Mouse (Mus musculus): ENCODE measurements at regions not wholly inside any gene's neighbourhood (a gene's known extent, or its start where the extent isn't known, plus 50 kb on each side); places are given as distances from the start of the nearest gene placed in this dataset.

DNA sequence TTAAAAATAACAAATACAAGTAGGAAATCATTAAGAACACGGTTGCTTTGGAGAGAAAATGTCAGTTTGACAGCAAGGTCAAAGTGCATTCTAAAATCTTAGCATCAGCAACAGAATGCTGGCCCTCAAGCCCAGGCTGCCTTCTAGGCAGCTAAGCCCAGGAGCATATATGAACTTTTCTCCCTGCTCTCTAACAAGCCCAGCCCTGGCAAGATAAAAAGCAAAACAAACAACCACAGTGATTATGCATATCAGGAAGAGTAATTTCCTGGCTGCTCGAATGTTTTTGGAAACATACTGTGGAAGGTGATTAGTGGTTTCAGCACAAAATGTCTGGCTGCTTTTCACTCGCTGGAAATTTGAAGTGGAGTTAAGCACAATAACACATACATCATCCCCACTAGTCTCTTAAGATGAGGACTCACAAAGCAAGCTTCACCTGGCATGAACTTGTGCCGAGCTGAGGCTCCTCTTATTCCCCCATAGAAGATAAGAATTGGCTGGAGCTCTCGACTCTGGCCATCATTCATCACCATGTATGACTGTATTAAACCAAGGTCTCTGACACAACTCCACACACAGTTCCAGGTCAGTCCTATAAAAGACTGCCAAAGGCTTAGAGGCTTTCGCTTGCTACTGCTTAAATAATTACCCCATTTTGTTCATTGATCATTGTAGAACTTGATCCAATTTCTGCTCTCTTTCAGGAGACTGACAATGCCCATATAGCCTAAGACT lies 574.0 kb downstream of the Rps29 start:
- Histone ChIP-seq H3K4me1 (replicated peaks; ENCODE audit: control insufficient read depth, insufficient read depth, low read length) (peaks cover 1% of the 10 kb centered on the region; the same call in 1 of the 2 replicates), H3K4me2 (ENCODE audit: low read depth, low read length, severe bottlenecking) (no peak overlapping the region), H3K9ac (ENCODE audit: low read length) (no peak overlapping the region), H3K27me3 (ENCODE audit: control insufficient read depth, insufficient read depth, low read length) (no peaks in the 10 kb centered on the region), H3K9me3 (ENCODE audit: control insufficient read depth, low read length) (no peaks in the 10 kb centered on the region), H3K27ac (ENCODE audit: low read depth, low read length) (no peak overlapping the region), H3K36me3 (ENCODE audit: control insufficient read depth, insufficient read depth, low read length) (no peaks in the 10 kb centered on the region), H3K4me3 (ENCODE audit: low read depth, low read length) (no peak overlapping the region)
- peak; percentile 80 for ATAC-seq (replicated peaks; ENCODE audit: low FRiP score)
- DNase-seq (ENCODE audit: low spot score), result no peak
- 31% methylated on average over 6 of the region's 6 CpGs for WGBS

DNA sequence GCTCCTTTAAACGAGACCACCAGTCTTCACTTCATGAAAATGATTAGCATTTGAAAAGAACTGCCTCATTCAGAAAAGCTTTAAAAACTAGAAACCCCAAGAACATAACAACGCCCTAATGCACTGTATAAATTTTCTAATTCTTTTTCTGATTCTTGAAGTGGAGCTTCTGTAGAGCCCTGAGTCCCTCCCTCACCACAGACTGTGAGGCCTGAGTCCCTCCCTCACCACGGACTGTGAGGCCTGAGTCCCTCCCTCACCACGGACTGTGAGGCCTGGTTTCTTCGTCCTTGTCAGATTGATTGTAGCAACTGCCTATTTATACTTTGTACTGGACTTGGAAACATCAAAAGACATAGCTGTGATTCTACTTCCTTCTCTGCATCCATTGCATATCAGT lies 579.1 kb downstream of the Rps29 start:
- 19% methylated on average over 5 of the region's 5 CpGs for WGBS
- DNase-seq (ENCODE audit: low spot score) (no peak), ATAC-seq (replicated peaks; ENCODE audit: low FRiP score) (peak; percentile 85)
- Histone ChIP-seq H3K4me1 (replicated peaks; ENCODE audit: control insufficient read depth, insufficient read depth, low read length) (peaks cover 2% of the 10 kb centered on the region; the same call in 1 of the 2 replicates), H3K9ac (ENCODE audit: low read length) (no peak overlapping the region), H3K36me3 (ENCODE audit: control insufficient read depth, insufficient read depth, low read length) (no peaks in the 10 kb centered on the region), H3K4me3 (ENCODE audit: low read depth, low read length) (no peak overlapping the region), H3K27me3 (ENCODE audit: control insufficient read depth, insufficient read depth, low read length) (no peaks in the 10 kb centered on the region), H3K27ac (ENCODE audit: low read depth, low read length) (no peak overlapping the region), H3K4me2 (ENCODE audit: low read depth, low read length, severe bottlenecking) (no peak overlapping the region), H3K9me3 (ENCODE audit: control insufficient read depth, low read length) (no peaks in the 10 kb centered on the region)

DNA sequence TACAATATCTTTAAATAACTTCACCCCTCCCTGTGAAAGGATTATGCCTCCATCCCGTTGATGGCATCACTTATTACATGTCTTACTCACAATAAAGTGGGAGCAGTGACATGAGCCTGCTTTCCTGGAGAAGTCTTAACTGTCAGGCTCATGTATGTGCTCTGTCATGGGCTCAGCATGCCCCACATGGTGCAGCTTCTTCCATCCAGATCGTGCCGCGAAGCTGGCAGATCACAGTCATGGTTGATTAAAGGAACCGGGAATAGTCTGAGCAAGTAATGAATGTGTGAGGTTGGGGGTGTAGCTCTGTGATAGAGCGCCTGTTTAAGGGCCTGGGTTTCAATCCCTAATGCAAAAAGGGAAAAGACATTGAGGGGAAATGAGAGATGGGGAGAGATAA lies 581.5 kb downstream of the Rps29 start:
- Histone ChIP-seq H3K4me1 (replicated peaks; ENCODE audit: control insufficient read depth, insufficient read depth, low read length) (0 out of 2 replicates have a peak, but pooled peaks cover 2% of the 10 kb centered on the region), H3K4me3 (ENCODE audit: low read depth, low read length) (no peak overlapping the region), H3K27me3 (ENCODE audit: control insufficient read depth, insufficient read depth, low read length) (no peaks in the 10 kb centered on the region), H3K9ac (ENCODE audit: low read length) (no peak overlapping the region), H3K36me3 (ENCODE audit: control insufficient read depth, insufficient read depth, low read length) (no peaks in the 10 kb centered on the region), H3K9me3 (ENCODE audit: control insufficient read depth, low read length) (no peaks in the 10 kb centered on the region), H3K4me2 (ENCODE audit: low read depth, low read length, severe bottlenecking) (no peak overlapping the region), H3K27ac (ENCODE audit: low read depth, low read length) (no peak overlapping the region)
- WGBS, result 78% methylated on average over 6 of the region's 6 CpGs
- DNase-seq (ENCODE audit: low spot score) (no peak), ATAC-seq (replicated peaks; ENCODE audit: low FRiP score) (no peak)

GRCm38 (mm10) chr12:68576855-68577254 lies 582.1 kb downstream of the Rps29 start:
- DNase-seq (ENCODE audit: low spot score), result no peak
- Histone ChIP-seq H3K4me2 (ENCODE audit: low read depth, low read length, severe bottlenecking) (no peak overlapping the region), H3K4me3 (ENCODE audit: low read depth, low read length) (no peak overlapping the region), H3K9ac (ENCODE audit: low read length) (no peak overlapping the region), H3K27me3 (ENCODE audit: control insufficient read depth, insufficient read depth, low read length) (no peaks in the 10 kb centered on the region), H3K27ac (ENCODE audit: low read depth, low read length) (no peak overlapping the region), H3K4me1 (replicated peaks; ENCODE audit: control insufficient read depth, insufficient read depth, low read length) (0 out of 2 replicates have a peak, but pooled peaks cover 2% of the 10 kb centered on the region), H3K9me3 (ENCODE audit: control insufficient read depth, low read length) (no peaks in the 10 kb centered on the region), H3K36me3 (ENCODE audit: control insufficient read depth, insufficient read depth, low read length) (no peaks in the 10 kb centered on the region)
- 76% methylated on average over 7 of the region's 7 CpGs for WGBS
- no peak for ATAC-seq (replicated peaks; ENCODE audit: low FRiP score)

- H3K4me2 ChIP-seq (ENCODE audit: low read depth, low read length, severe bottlenecking), result no peak overlapping the region
- H3K9me3 ChIP-seq (ENCODE audit: control insufficient read depth, low read length), result no peaks in the 10 kb centered on the region
- no peaks in the 10 kb centered on the region for H3K36me3 ChIP-seq (ENCODE audit: control insufficient read depth, insufficient read depth, low read length)
- H3K4me1 ChIP-seq (replicated peaks; ENCODE audit: control insufficient read depth, insufficient read depth, low read length), result no peaks in the 10 kb centered on the region
- no peak overlapping the region for H3K4me3 ChIP-seq (ENCODE audit: low read depth, low read length)
- ATAC-seq (replicated peaks; ENCODE audit: low FRiP score), result peak; percentile 58
- WGBS, result 50% methylated on average over 7 of the region's 7 CpGs
- no peak overlapping the region for H3K9ac ChIP-seq (ENCODE audit: low read length)
- no peak for DNase-seq (ENCODE audit: low spot score)
- H3K27ac ChIP-seq (ENCODE audit: low read depth, low read length), result no peak overlapping the region
- H3K27me3 ChIP-seq (ENCODE audit: control insufficient read depth, insufficient read depth, low read length), result no peaks in the 10 kb centered on the region
Observed at GRCm38 (mm10) chr12:68554943-68555627, 603.9 kb downstream of the Rps29 start.

DNA sequence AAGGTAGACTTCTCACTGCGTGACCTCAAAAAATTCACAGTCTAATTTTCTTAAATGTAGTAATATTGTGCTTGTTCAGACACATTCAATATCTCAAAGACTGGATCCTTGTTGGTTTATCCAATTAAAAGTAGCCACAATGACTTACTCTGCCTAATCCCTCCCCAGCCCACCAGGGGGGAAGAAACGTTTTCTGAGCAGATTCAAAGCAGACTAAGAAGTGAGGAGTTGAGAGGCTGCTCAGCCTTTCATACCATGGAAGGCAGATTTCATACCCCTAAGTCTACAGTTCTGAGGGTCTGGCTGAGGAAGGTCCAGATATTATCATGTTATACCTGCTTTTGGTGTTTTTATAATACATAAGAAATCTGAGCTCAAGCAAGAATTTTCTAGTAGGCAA lies 604.7 kb downstream of the Rps29 start:
- no peak overlapping the region for H3K9ac ChIP-seq (ENCODE audit: low read length)
- ATAC-seq (replicated peaks; ENCODE audit: low FRiP score) (peak; percentile 70; the same call in 1 of the 2 replicates), DNase-seq (ENCODE audit: low spot score) (peak; percentile 52)
- H3K4me3 ChIP-seq (ENCODE audit: low read depth, low read length), result no peak overlapping the region
- WGBS, result 18% methylated on average over 2 of the region's 2 CpGs
- no peaks in the 10 kb centered on the region for H3K4me1 ChIP-seq (replicated peaks; ENCODE audit: control insufficient read depth, insufficient read depth, low read length)
- H3K27ac ChIP-seq (ENCODE audit: low read depth, low read length), result no peak overlapping the region
- H3K36me3 ChIP-seq (ENCODE audit: control insufficient read depth, insufficient read depth, low read length), result no peaks in the 10 kb centered on the region
- H3K9me3 ChIP-seq (ENCODE audit: control insufficient read depth, low read length), result no peaks in the 10 kb centered on the region
- H3K27me3 ChIP-seq (ENCODE audit: control insufficient read depth, insufficient read depth, low read length), result no peaks in the 10 kb centered on the region
- no peak overlapping the region for H3K4me2 ChIP-seq (ENCODE audit: low read depth, low read length, severe bottlenecking)

GRCm38 (mm10) chr12:68541811-68542210 lies 617.2 kb downstream of the Rps29 start:
- WGBS, result 51% methylated on average over 3 of the region's 3 CpGs
- Histone ChIP-seq H3K9ac (ENCODE audit: low read length) (no peak overlapping the region), H3K27ac (ENCODE audit: low read depth, low read length) (no peak overlapping the region), H3K9me3 (ENCODE audit: control insufficient read depth, low read length) (no peaks in the 10 kb centered on the region), H3K4me1 (replicated peaks; ENCODE audit: control insufficient read depth, insufficient read depth, low read length) (no peaks in the 10 kb centered on the region), H3K4me3 (ENCODE audit: low read depth, low read length) (no peak overlapping the region), H3K27me3 (ENCODE audit: control insufficient read depth, insufficient read depth, low read length) (no peaks in the 10 kb centered on the region), H3K36me3 (ENCODE audit: control insufficient read depth, insufficient read depth, low read length) (no peaks in the 10 kb centered on the region), H3K4me2 (ENCODE audit: low read depth, low read length, severe bottlenecking) (no peak overlapping the region)
- ATAC-seq (replicated peaks; ENCODE audit: low FRiP score) (no peak), DNase-seq (ENCODE audit: low spot score) (no peak)

- no peaks in the 10 kb centered on the region for H3K27me3 ChIP-seq (ENCODE audit: control insufficient read depth, insufficient read depth, low read length)
- no peak overlapping the region for H3K4me2 ChIP-seq (ENCODE audit: low read depth, low read length, severe bottlenecking)
- no peaks in the 10 kb centered on the region for H3K9me3 ChIP-seq (ENCODE audit: control insufficient read depth, low read length)
- ATAC-seq (replicated peaks; ENCODE audit: low FRiP score) (no peak), DNase-seq (ENCODE audit: low spot score) (peak; percentile 61)
- H3K4me3 ChIP-seq (ENCODE audit: low read depth, low read length), result no peak overlapping the region
- no peak overlapping the region for H3K27ac ChIP-seq (ENCODE audit: low read depth, low read length)
- no peaks in the 10 kb centered on the region for H3K36me3 ChIP-seq (ENCODE audit: control insufficient read depth, insufficient read depth, low read length)
- H3K4me1 ChIP-seq (replicated peaks; ENCODE audit: control insufficient read depth, insufficient read depth, low read length), result no peaks in the 10 kb centered on the region
- WGBS, result 88% methylated on average over 4 of the region's 4 CpGs
- no peak overlapping the region for H3K9ac ChIP-seq (ENCODE audit: low read length)
Observed at GRCm38 (mm10) chr12:68500794-68501193, 658.2 kb downstream of the Rps29 start.

All from forebrain, embryonic 11.5 days (tissue).